Mouse (Mus musculus) forebrain, postnatal 0 days (tissue): ENCODE measurements around the gene Syt2. TPM values are rescaled to one million over a fixed set of nuclear protein-coding genes. Genes with fewer than 3 reads are reported as not detected.
A peak's percentile ranks its signal among the peaks of the same experiment; 100 is the strongest.

ENCODE experiments used
- ATAC-seq: fragments of 200-750 bp; cut with Nextera tagmentation; 2 replicates; pipeline ENCODE4 v1.8.0; 2017; ENCODE audit warnings: mild to moderate bottlenecking, moderate library complexity
- DNase-seq: peaks from one replicate; pipeline ENCODE4 v3.0.0-alpha.2; 2015
- H3K27ac ChIP-seq: fragments of 300-500 bp; sonication (generic); 2 replicates; pipeline ENCODE4 v1.5.1; 2014; ENCODE audit warnings: low read depth, mild to moderate bottlenecking, antibody characterized with exemption, low read length, moderate library complexity, mixed read lengths
- H3K27me3 ChIP-seq: fragments of 300-500 bp; sonication (generic); 2 replicates; pipeline ENCODE4 v1.6.1; 2014; ENCODE audit warnings: mild to moderate bottlenecking, low read length, mixed read lengths; ENCODE audit not compliant: insufficient read depth
- H3K36me3 ChIP-seq: fragments of 300-500 bp; sonication (generic); 2 replicates; pipeline ENCODE4 v1.6.1; 2014; ENCODE audit warnings: mild to moderate bottlenecking, moderate library complexity; ENCODE audit not compliant: insufficient read depth
- H3K4me1 ChIP-seq: fragments of 300-500 bp; sonication (generic); 2 replicates; pipeline ENCODE4 v1.6.1; 2014; ENCODE audit warnings: antibody characterized with exemption; ENCODE audit not compliant: insufficient read depth
- H3K4me2 ChIP-seq: fragments of 300-500 bp; sonication (generic); 2 replicates; pipeline ENCODE4 v1.6.1; 2014; ENCODE audit warnings: low read depth, mild to moderate bottlenecking, moderate library complexity
- H3K4me3 ChIP-seq: fragments of 300-500 bp; sonication (generic); 2 replicates; pipeline ENCODE4 v1.5.1; 2014; ENCODE audit warnings: low read depth, low read length, mixed read lengths
- H3K9ac ChIP-seq: fragments of 300-500 bp; sonication (generic); 2 replicates; pipeline ENCODE4 v1.6.1; 2014; ENCODE audit warnings: mild to moderate bottlenecking
- H3K9me3 ChIP-seq: fragments of 300-500 bp; sonication (generic); 2 replicates; pipeline ENCODE4 v1.6.1; 2016; ENCODE audit warnings: low read length
- CTCF ChIP-seq: sonication (generic); IDR thresholded peaks from 2 replicates; pipeline ENCODE4 v1.5.1; 2016; ENCODE audit warnings: antibody characterized with exemption, control low read depth, low read depth
- WGBS: fragments of 180-500 bp; shearing (Covaris S2); extraction: QIAGEN DNeasy Blood & Tissue Kit; methylation state at CpG from one replicate; pipeline ENCODE4 v1.1.7; 2014; 5-methylcytosine and 5-hydroxymethylcytosine counted together
- polyA plus RNA-seq: library from polyadenylated mRNA; unstranded; fragments of >200 nt; fragmentation: Nextera tagmentation; extraction: Ambion mirVana; gene quantifications from 2 replicates; pipeline ENCODE4 v1.2.1, GENCODE M21; 2015
- total RNA-seq: library from RNA; depleted of rRNA; stranded (reverse); fragments of >200 nt; gene quantifications from 2 replicates; pipeline ENCODE4 v1.2.3, GENCODE M21; 2014

Gene Syt2
- total and polyA plus RNA-seq, 2 experiments from 2014 or later = 1.3 to 1.6 TPM

DNA sequence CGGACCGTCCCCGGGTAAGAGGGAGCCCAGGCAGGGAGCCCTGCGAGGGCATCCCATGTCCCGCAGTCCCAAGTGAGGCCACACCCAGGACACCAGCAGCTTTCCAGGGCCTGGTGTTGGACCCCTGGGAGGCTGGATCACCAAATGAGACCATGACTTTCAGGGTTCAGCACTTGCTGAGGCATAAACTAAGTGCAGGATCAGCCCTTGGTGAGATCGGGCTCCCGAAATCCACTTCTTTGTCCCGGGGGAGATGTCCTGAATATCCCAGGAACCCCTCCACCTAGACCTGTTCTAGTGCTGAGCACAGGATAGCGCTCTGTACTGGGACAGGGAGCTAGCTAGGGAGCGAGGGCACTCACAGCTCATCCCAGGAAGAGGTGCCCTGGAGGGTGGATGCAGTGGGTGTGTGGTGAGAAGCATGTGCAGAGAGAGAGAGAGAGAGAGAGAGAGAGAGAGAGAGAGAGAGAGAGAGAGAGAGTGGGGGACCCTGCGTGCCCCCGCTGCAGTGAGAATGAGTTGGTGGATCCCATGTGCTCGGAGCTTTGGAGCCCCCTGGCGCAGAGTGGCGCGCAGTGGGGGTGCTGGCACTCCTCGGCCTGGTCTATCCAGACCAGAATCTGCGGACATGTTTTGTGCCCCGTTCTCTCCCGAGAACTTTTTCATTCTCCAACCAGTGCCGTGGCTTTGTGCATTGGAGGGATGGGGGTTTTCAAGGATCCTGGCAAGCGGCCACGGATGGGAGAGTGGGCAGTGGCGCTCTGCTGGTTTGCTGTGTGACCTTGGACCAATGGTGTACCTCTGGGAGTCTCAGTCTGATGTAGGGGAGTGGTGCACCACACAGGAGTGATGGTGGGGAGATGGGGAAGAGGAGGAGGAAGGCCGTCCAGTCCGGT lies 63.2 kb downstream of the Syt2 start:
- ATAC-seq = peak; percentile 16; the same call in 1 of the 2 replicates
- H3K36me3 ChIP-seq = no peaks in the 10 kb centered on the region
- H3K9ac ChIP-seq = peak overlapping the region; percentile 53
- peak; percentile 45 for TF ChIP-seq CTCF
- no peaks in the 10 kb centered on the region for H3K4me1 ChIP-seq
- H3K9me3 ChIP-seq = no peaks in the 10 kb centered on the region
- peak; percentile 47 for DNase-seq
- H3K4me2 ChIP-seq = peak overlapping the region; percentile 99
- peak overlapping the region; percentile 55 for H3K4me3 ChIP-seq
- H3K27me3 ChIP-seq = no peaks in the 10 kb centered on the region
- 13% methylated on average over 26 of the region's 26 CpGs for WGBS
- H3K27ac ChIP-seq = no peak overlapping the region

DNA sequence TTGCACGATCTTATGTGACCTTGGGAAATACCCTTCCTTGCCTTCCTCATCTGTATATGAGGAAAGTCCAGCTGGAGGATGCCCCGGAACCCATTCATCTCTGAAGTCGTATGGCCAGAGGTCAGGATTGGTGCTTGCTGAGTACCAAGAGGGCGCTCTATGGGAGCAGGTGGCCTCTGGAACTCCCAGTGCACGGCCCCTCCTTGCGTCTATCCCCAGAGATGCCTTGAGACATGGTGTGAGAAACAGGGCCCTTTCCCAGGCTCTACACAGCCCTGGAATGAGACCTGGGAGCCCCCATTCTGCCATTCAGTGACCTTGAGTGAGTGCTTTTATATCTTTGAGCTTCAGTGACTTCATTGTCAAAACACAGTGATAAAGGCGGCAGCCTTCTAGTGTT lies 64.6 kb downstream of the Syt2 start:
- H3K4me3 ChIP-seq = no peak overlapping the region
- DNase-seq (no peak), ATAC-seq (no peak)
- H3K9me3 ChIP-seq = no peaks in the 10 kb centered on the region
- TF ChIP-seq CTCF = no peak
- H3K4me2 ChIP-seq = no peak overlapping the region
- H3K4me1 ChIP-seq = no peaks in the 10 kb centered on the region
- 52% methylated on average over 7 of the region's 7 CpGs for WGBS
- H3K9ac ChIP-seq = no peak overlapping the region
- H3K27ac ChIP-seq = no peak overlapping the region
- H3K36me3 ChIP-seq = no peaks in the 10 kb centered on the region
- no peaks in the 10 kb centered on the region for H3K27me3 ChIP-seq

DNA sequence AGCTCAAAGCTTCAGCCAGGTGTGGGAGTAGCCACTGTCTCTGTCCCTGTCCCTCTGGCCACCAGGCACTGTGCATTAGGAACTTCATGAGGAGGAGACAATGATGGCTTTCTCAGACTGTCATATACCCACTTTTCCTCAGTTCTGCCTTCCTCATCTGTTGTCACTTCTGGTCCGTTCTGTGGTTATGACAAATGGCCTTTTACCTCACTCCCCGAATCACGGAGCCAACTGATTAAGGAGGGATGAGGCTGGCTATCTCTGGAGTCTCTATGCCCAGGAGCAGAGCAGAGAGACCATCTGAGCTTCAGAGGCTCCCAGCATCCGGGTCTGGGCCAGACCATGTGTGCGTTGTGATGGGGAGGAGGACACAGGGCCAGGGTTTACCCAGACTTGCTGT lies 65.2 kb downstream of the Syt2 start:
- Histone ChIP-seq H3K9me3 (no peaks in the 10 kb centered on the region), H3K27me3 (no peaks in the 10 kb centered on the region), H3K36me3 (no peaks in the 10 kb centered on the region), H3K4me3 (no peak overlapping the region), H3K4me2 (no peak overlapping the region), H3K9ac (no peak overlapping the region), H3K27ac (no peak overlapping the region), H3K4me1 (no peaks in the 10 kb centered on the region)
- WGBS = 81% methylated on average over 5 of the region's 5 CpGs
- no peak for ATAC-seq
- no peak for TF ChIP-seq CTCF
- DNase-seq = no peak

DNA sequence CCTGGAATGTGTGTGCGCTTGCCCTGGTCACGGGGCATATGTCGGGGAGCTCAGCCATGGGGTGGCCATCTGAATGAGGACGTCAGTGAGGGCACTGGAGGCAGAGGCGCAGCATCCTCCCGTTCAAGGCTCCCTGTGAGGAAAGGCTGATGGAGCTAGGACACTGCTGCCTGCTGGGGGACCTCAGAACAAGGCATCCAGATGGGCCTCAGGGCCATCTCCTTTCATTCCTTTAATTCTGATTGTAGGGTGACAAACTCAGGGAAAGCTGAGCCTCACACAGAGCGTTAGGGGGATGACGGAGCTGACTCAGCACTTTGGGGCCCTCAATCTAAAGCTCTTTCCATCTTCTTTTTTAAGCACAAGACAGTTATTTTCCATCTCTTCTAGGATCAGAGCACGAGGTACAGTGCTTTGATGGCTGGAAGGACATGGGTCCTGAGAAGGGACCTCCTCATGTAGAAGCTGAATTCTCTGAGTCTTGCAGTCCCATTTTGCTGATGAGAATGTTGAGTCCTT lies 66.4 kb downstream of the Syt2 start:
- H3K27ac ChIP-seq = no peak overlapping the region
- H3K4me1 ChIP-seq = no peaks in the 10 kb centered on the region
- no peak overlapping the region for H3K4me2 ChIP-seq
- no peaks in the 10 kb centered on the region for H3K27me3 ChIP-seq
- 82% methylated on average over 9 of the region's 9 CpGs for WGBS
- H3K9me3 ChIP-seq = no peaks in the 10 kb centered on the region
- no peak overlapping the region for H3K4me3 ChIP-seq
- DNase-seq = no peak
- H3K36me3 ChIP-seq = no peaks in the 10 kb centered on the region
- no peak overlapping the region for H3K9ac ChIP-seq
- no peak for TF ChIP-seq CTCF
- no peak for ATAC-seq

DNA sequence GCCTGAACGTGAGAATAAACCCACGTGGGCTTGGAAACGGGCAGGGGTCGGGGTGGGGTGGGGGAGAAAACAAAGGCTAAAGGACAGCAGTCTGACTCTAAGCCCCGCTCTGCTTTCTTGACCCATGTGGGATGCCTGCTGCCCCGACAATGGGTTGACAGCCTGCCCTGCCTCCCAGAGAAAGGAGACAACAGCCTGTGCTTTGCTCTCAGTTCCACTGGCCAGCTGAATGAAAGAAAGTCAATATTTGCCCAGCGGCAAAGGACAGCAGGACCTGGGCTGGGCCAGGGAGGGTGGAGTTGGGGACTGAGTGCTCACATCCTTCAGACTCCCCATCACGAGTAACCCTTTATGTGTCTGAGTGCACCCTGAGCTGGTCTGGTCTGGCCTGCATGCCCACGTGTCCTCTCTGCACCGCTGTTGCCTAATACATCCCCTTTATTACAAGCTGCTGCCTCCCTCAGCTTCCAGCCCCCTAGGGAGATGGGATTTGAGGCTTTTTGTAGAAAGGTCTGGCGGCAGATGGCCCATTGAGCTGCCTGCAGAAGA lies 67.0 kb downstream of the Syt2 start:
- DNase-seq = no peak

DNA sequence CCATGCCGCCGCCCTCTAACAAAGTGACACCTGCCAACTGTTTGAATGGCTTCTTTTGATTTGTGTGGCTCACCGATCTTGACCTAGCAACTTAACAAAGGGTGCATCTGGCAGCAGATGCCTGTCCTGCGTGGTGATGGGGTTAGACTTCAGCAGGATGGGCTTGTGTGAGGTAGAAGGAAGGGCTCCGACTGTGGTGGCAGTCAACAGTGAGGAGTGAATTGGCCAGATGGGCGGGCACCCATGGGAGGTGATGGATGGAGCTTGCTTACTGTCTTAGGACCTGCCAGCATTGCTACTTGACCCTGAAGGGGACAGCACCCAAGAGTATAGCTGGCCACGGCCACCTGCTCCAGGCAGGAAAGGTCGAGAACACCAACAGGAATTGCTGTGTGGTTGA lies 67.7 kb downstream of the Syt2 start:
- DNase-seq (no peak), ATAC-seq (no peak)
- WGBS = 55% methylated on average over 8 of the region's 8 CpGs
- TF ChIP-seq CTCF = no peak
- Histone ChIP-seq H3K9me3 (no peaks in the 10 kb centered on the region), H3K36me3 (no peaks in the 10 kb centered on the region), H3K4me2 (no peak overlapping the region), H3K27me3 (no peaks in the 10 kb centered on the region), H3K27ac (no peak overlapping the region), H3K4me3 (no peak overlapping the region), H3K4me1 (no peaks in the 10 kb centered on the region), H3K9ac (no peak overlapping the region)

More for the DNA sequence above, 67.0 kb downstream of the Syt2 start:
- no peak for ATAC-seq
- TF ChIP-seq CTCF = no peak
- no peak overlapping the region for H3K4me3 ChIP-seq
- H3K27me3 ChIP-seq = no peaks in the 10 kb centered on the region
- no peaks in the 10 kb centered on the region for H3K36me3 ChIP-seq
- H3K4me1 ChIP-seq = no peaks in the 10 kb centered on the region
- H3K27ac ChIP-seq = no peak overlapping the region
- no peak overlapping the region for H3K9ac ChIP-seq
- WGBS = 13% methylated on average over 11 of the region's 11 CpGs
- no peaks in the 10 kb centered on the region for H3K9me3 ChIP-seq
- H3K4me2 ChIP-seq = no peak overlapping the region

DNA sequence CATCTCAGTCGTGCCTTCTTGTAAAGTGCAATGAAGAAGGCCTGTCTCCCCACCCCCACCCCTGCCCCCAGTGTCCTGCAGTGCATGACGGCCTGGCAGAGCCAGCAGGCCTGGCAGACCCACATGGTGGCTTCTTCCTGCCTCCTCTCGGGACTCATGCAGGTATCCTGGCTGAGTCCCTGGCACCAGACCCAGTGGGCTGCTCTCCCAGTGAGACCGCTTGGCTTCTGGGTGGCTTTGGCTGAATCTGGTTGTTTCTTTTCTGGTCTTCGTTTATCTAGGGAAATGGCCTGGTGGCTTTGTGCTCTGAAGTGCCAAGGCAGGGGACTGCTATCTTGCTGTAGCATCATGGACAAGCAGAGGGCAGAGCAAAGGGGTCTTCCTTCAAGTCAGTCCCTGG lies 68.6 kb downstream of the Syt2 start:
- no peaks in the 10 kb centered on the region for H3K9me3 ChIP-seq
- DNase-seq = no peak
- no peaks in the 10 kb centered on the region for H3K27me3 ChIP-seq
- H3K27ac ChIP-seq = no peak overlapping the region
- no peaks in the 10 kb centered on the region for H3K4me1 ChIP-seq
- ATAC-seq = no peak
- H3K4me3 ChIP-seq = no peak overlapping the region
- 63% methylated on average over 5 of the region's 5 CpGs for WGBS
- H3K9ac ChIP-seq = no peak overlapping the region
- H3K4me2 ChIP-seq = no peak overlapping the region
- no peaks in the 10 kb centered on the region for H3K36me3 ChIP-seq
- TF ChIP-seq CTCF = no peak
